8 mouse cellular contexts compared by ENCODE assay signal in the genomic region with DNA sequence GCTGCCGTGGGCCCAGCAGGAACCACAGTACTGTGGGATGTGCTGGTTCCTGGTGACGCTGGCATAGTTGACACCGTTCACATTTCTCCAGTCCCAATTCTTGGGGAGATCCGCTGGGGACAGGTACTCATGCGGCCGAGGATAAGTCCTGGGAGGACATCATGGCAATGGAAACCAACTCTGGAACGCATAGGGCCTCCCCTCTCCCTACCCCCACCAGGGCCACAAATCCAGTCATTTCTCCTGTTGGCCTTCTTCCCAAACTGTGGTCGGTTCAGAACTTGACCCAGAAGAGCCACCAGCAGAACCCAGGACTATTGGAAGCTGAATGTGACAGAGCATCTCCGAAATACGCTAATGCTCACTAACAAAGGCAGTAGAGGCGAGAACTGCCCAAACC. TPM values are rescaled to one million over a fixed set of nuclear protein-coding genes. Genes with fewer than 3 reads are reported as not detected.
DNase-seq lines count a peak whose midpoint lies in the region; ATAC-seq and TF ChIP-seq lines count a peak whose summit lies in the region.

No protein-coding gene starts in this region.

- H3K27me3 ChIP-seq in kidney, postnatal 0 days (ENCODE audit: insufficient read depth, low read length), result no peaks in the 10 kb centered on the region
- H3K27me3 ChIP-seq in embryonic facial prominence, embryonic 10.5 days (replicated peaks; ENCODE audit: low read depth, poor library complexity, severe bottlenecking), result no peaks in the 10 kb centered on the region
- H3K27me3 ChIP-seq in hindbrain, embryonic 14.5 days (ENCODE audit: control insufficient read depth, insufficient read depth, low read length), result no peaks in the 10 kb centered on the region
- H3K27me3 ChIP-seq in midbrain, embryonic 16.5 days (ENCODE audit: control insufficient read depth, insufficient read depth, low read depth, low read length), result no peaks in the 10 kb centered on the region

- ATAC-seq in kidney, postnatal 0 days (replicated peaks; ENCODE audit: low FRiP score, low read depth), result no peak
- ATAC-seq in hindbrain, embryonic 14.5 days (ENCODE audit: low FRiP score), result no peak
- ATAC-seq in midbrain, embryonic 16.5 days, result no peak

- no peak for TF ChIP-seq CTCF in kidney, postnatal 0 days (IDR thresholded peaks at IDR 0.05; ENCODE audit: low read depth)

- H3K4me3 ChIP-seq in kidney, postnatal 0 days (replicated peaks; ENCODE audit: low read depth, low read length), result peak overlapping the region; percentile 56
- peak overlapping the region; percentile 67 for H3K4me3 ChIP-seq in embryonic facial prominence, embryonic 10.5 days
- peak overlapping the region; percentile 41 for H3K4me3 ChIP-seq in hindbrain, embryonic 14.5 days (replicated peaks; ENCODE audit: low read length)
- peak overlapping the region; percentile 52 for H3K4me3 ChIP-seq in midbrain, embryonic 16.5 days (ENCODE audit: low read depth, low read length)

- H3K4me2 ChIP-seq in kidney, postnatal 0 days (ENCODE audit: low read length), result peak overlapping the region; percentile 78
- peak overlapping the region; percentile 71 for H3K4me2 ChIP-seq in hindbrain, embryonic 14.5 days (replicated peaks)
- peak overlapping the region; percentile 87 for H3K4me2 ChIP-seq in midbrain, embryonic 16.5 days (ENCODE audit: low read length)

- H3K9me3 ChIP-seq in kidney, postnatal 0 days (replicated peaks; ENCODE audit: low read length), result no peaks in the 10 kb centered on the region
- H3K9me3 ChIP-seq in embryonic facial prominence, embryonic 10.5 days, result no peaks in the 10 kb centered on the region
- no peaks in the 10 kb centered on the region for H3K9me3 ChIP-seq in hindbrain, embryonic 14.5 days (ENCODE audit: control insufficient read depth, low read length)
- no peaks in the 10 kb centered on the region for H3K9me3 ChIP-seq in midbrain, embryonic 16.5 days (replicated peaks; ENCODE audit: control insufficient read depth, low read length, poor library complexity, severe bottlenecking)

- WGBS in kidney, postnatal 0 days, result 71% methylated on average over 11 of the region's 11 CpGs
- WGBS in embryonic facial prominence, embryonic 10.5 days, result 68% methylated on average over 11 of the region's 11 CpGs
- 66% methylated on average over 11 of the region's 11 CpGs for WGBS in hindbrain, embryonic 14.5 days
- WGBS in midbrain, embryonic 16.5 days, result 68% methylated on average over 11 of the region's 11 CpGs

- H3K27ac ChIP-seq in kidney, postnatal 0 days, result no peak overlapping the region
- peak overlapping the region; percentile 87 for H3K27ac ChIP-seq in embryonic facial prominence, embryonic 10.5 days (replicated peaks)
- H3K27ac ChIP-seq in hindbrain, embryonic 14.5 days, result no peak overlapping the region
- H3K27ac ChIP-seq in midbrain, embryonic 16.5 days (ENCODE audit: low read length), result no peak overlapping the region

- no peak for DNase-seq in kidney, postnatal 0 days (ENCODE audit: low spot score)
- no peak for DNase-seq in kidney, adult 11 months
- DNase-seq in embryonic facial prominence, embryonic 10.5 days (ENCODE audit: low spot score), result no peak
- DNase-seq in hindbrain, embryonic 14.5 days (ENCODE audit: low spot score), result no peak
- DNase-seq in adrenal gland, postnatal 36 days, result no peak
- no peak for DNase-seq in thymus, postnatal 25 days
- DNase-seq in testis, postnatal 10 days (ENCODE audit: low spot score), result no peak

- H3K4me1 ChIP-seq in kidney, postnatal 0 days (replicated peaks; ENCODE audit: insufficient read depth, low read length), result peaks cover 19% of the 10 kb centered on the region
- peaks cover 39% of the 10 kb centered on the region for H3K4me1 ChIP-seq in embryonic facial prominence, embryonic 10.5 days
- H3K4me1 ChIP-seq in hindbrain, embryonic 14.5 days (replicated peaks; ENCODE audit: control insufficient read depth, insufficient read depth, low read length), result peaks cover 15% of the 10 kb centered on the region
- peaks cover 8% of the 10 kb centered on the region; the same call in 1 of the 2 replicates for H3K4me1 ChIP-seq in midbrain, embryonic 16.5 days (ENCODE audit: control insufficient read depth, insufficient read depth, low read length)

- H3K36me3 ChIP-seq in kidney, postnatal 0 days (ENCODE audit: insufficient read depth, low read length), result no peaks in the 10 kb centered on the region
- H3K36me3 ChIP-seq in embryonic facial prominence, embryonic 10.5 days (replicated peaks), result peaks cover 40% of the 10 kb centered on the region
- no peaks in the 10 kb centered on the region for H3K36me3 ChIP-seq in hindbrain, embryonic 14.5 days (replicated peaks; ENCODE audit: control insufficient read depth, insufficient read depth)
- no peaks in the 10 kb centered on the region for H3K36me3 ChIP-seq in midbrain, embryonic 16.5 days (ENCODE audit: control insufficient read depth, insufficient read depth, low read length)

- peak overlapping the region; percentile 68 for H3K9ac ChIP-seq in kidney, postnatal 0 days (ENCODE audit: low read depth, low read length)
- peak overlapping the region; percentile 59 for H3K9ac ChIP-seq in hindbrain, embryonic 14.5 days
- peak overlapping the region; percentile 72; the same call in 1 of the 2 replicates for H3K9ac ChIP-seq in midbrain, embryonic 16.5 days (ENCODE audit: low read depth, low read length)

RNA-seq across cellular contexts. Expression of gene Ctsz, which starts 0.7 kb away (rescaled TPM):
- polyA plus RNA-seq in kidney, postnatal 0 days (2015; fragmentation: Nextera tagmentation; extraction: Ambion mirVana), result 131 and 132 TPM in 2 replicates
- polyA plus RNA-seq in embryonic facial prominence, embryonic 10.5 days (2016; fragmentation: Nextera tagmentation; extraction: Ambion mirVana), result 92.6 and 95.4 TPM in 2 replicates
- polyA plus RNA-seq in hindbrain, embryonic 14.5 days (2014; fragmentation: Nextera tagmentation; extraction: Ambion mirVana), result 75.0 and 80.5 TPM in 2 replicates
- 54.8 and 63.3 TPM in 2 replicates for polyA plus RNA-seq in midbrain, embryonic 16.5 days (2015; fragmentation: Nextera tagmentation; extraction: Ambion mirVana)
- 100 to 1,000 TPM; 153 to 175 TPM for total RNA-seq in adrenal gland, postnatal 36 days (2021)

RNA-seq across cellular contexts. Expression of gene Tubb1, which starts 12.3 kb away (rescaled TPM):
- polyA plus RNA-seq in kidney, postnatal 0 days (2015; fragmentation: Nextera tagmentation; extraction: Ambion mirVana), result 0.32 and 0.41 TPM in 2 replicates
- 4.3 and 5.2 TPM in 2 replicates for polyA plus RNA-seq in embryonic facial prominence, embryonic 10.5 days (2016; fragmentation: Nextera tagmentation; extraction: Ambion mirVana)
- polyA plus RNA-seq in hindbrain, embryonic 14.5 days (2014; fragmentation: Nextera tagmentation; extraction: Ambion mirVana), result 0.82 and 0.93 TPM in 2 replicates
- polyA plus RNA-seq in midbrain, embryonic 16.5 days (2015; fragmentation: Nextera tagmentation; extraction: Ambion mirVana), result 0.43 and 0.48 TPM in 2 replicates
- total RNA-seq in adrenal gland, postnatal 36 days (2021), result under 1 TPM; 0.40 to 0.86 TPM

RNA-seq across cellular contexts. Expression of gene Nelfcd, which starts 22.6 kb away (rescaled TPM):
- polyA plus RNA-seq in kidney, postnatal 0 days (2015; fragmentation: Nextera tagmentation; extraction: Ambion mirVana), result 69.6 and 79.0 TPM in 2 replicates
- polyA plus RNA-seq in embryonic facial prominence, embryonic 10.5 days (2016; fragmentation: Nextera tagmentation; extraction: Ambion mirVana), result 195 and 208 TPM in 2 replicates
- 102 and 106 TPM in 2 replicates for polyA plus RNA-seq in hindbrain, embryonic 14.5 days (2014; fragmentation: Nextera tagmentation; extraction: Ambion mirVana)
- polyA plus RNA-seq in midbrain, embryonic 16.5 days (2015; fragmentation: Nextera tagmentation; extraction: Ambion mirVana), result 108 TPM in 2 replicates
- total RNA-seq in adrenal gland, postnatal 36 days (2021), result 10 to 100 TPM; 54.9 to 55.8 TPM

RNA-seq across cellular contexts. Expression of gene Atp5e, which starts 25.7 kb away (rescaled TPM):
- polyA plus RNA-seq in kidney, postnatal 0 days (2015; fragmentation: Nextera tagmentation; extraction: Ambion mirVana), result 1,098 and 1,156 TPM in 2 replicates
- polyA plus RNA-seq in embryonic facial prominence, embryonic 10.5 days (2016; fragmentation: Nextera tagmentation; extraction: Ambion mirVana), result 555 and 612 TPM in 2 replicates
- 793 and 981 TPM in 2 replicates for polyA plus RNA-seq in hindbrain, embryonic 14.5 days (2014; fragmentation: Nextera tagmentation; extraction: Ambion mirVana)
- 681 and 687 TPM in 2 replicates for polyA plus RNA-seq in midbrain, embryonic 16.5 days (2015; fragmentation: Nextera tagmentation; extraction: Ambion mirVana)
- total RNA-seq in adrenal gland, postnatal 36 days (2021), result 100 to 1,000 TPM; 528 to 595 TPM

RNA-seq across cellular contexts. Expression of gene Prelid3b, which starts 34.7 kb away (rescaled TPM):
- polyA plus RNA-seq in kidney, postnatal 0 days (2015; fragmentation: Nextera tagmentation; extraction: Ambion mirVana), result 98.9 and 105 TPM in 2 replicates
- 121 and 133 TPM in 2 replicates for polyA plus RNA-seq in embryonic facial prominence, embryonic 10.5 days (2016; fragmentation: Nextera tagmentation; extraction: Ambion mirVana)
- polyA plus RNA-seq in hindbrain, embryonic 14.5 days (2014; fragmentation: Nextera tagmentation; extraction: Ambion mirVana), result 108 and 118 TPM in 2 replicates
- polyA plus RNA-seq in midbrain, embryonic 16.5 days (2015; fragmentation: Nextera tagmentation; extraction: Ambion mirVana), result 109 and 110 TPM in 2 replicates
- total RNA-seq in adrenal gland, postnatal 36 days (2021), result 100 to 1,000 TPM; 121 to 124 TPM
